Mouse (Mus musculus): ENCODE results near the gene Hbq1a. TPM values are rescaled to one million over a fixed set of nuclear protein-coding genes. Genes with fewer than 3 reads are reported as not detected.

Gene Hbq1a
- total RNA-seq, 2 experiments from 2014 or later, result not detected

GRCm38 (mm10) chr11:32321196-32321565, 21.3 kb downstream of the Hbq1a start:
- peak; percentile 57 to 79 for DNase-seq (ENCODE audit: low spot score in 2 of 2)

GRCm38 (mm10) chr11:32324609-32325008, 24.7 kb downstream of the Hbq1a start:
- DNase-seq (ENCODE audit: low spot score in 2 of 2), result peak; percentile 77 to 85

DNA sequence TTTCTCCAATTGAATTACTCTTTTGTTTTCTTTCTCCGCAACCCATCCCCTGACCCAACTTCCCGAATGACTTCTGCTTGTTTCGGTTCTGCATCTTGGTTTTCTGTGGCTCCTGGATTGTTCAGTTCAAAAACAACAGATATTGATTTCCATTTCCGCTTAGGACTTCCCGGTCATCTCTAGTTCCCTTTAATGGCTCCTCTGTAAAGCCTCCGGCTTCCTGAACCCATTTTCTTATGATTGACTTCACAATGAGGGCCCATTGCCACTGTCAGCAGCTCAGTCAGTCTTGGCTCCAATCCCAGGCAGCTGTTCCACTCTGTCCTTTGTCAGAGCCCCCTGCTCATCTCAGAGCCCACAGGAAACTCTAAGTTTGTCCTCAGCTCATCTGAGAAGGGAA, 31.2 kb downstream of the Hbq1a start:
- no peak for DNase-seq (ENCODE audit: low spot score in 2 of 2)

DNA sequence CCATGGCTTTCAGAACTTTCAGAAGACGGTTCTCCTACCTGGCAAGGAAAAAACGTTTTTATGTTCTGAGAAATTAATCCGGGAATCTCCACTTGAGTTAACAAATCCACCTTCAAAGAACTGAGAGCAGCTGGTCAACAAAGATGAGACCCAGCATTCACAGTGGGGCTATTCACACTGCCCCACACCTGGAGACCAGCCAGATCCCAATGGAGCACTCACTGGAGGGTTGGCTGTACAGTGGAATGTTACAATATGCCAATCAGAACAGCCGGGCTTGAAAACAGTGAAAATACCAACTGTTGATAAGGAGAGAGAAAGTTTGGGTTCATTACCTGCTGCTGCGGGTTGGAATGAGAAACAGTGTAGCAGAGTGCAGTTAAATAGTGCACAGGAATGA, 32.0 kb downstream of the Hbq1a start:
- DNase-seq (ENCODE audit: low spot score in 2 of 2), result no peak

DNA sequence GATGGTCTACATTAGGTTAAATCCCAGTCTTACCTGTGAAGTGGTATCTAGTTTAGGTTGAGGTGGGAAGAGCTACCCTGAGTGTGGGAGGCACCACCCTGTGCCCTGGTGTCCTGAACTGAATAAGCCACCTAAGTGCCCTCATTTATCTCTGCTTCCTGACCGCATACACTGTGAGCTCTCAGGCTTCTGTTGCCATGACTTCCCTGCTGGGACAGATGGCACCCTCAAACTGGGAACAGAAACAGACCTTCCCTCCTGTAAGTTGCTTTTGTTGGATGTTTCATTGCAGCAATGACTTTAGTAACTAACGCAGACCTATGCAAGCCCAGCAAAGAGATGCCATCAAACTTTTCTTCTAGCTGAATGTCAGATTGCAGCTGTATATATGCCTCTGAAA, 33.4 kb downstream of the Hbq1a start:
- no peak for DNase-seq (ENCODE audit: low spot score in 2 of 2)

DNA sequence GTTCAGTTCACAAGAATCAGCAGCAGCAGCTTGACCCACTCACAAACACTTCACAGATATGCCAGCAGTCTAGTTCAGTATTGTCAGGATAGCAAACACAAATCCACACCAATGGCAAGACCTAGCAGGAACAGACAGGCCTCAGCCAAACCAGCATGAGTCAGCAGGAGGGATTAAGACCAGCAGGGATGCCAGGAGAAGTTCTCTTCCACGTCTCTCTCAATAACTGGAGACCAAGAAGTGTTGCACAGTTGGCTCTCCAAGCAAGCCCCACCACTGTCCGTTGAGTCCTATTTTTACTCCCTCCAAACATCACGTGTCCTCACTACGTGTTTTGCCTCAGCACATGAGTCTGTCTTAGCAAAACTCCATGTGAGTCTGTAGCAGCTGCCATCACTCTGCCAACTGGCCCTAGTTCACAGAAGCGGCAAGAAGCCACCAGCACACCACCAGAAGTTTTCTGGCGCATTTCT, 36.6 kb downstream of the Hbq1a start:
- no peak for DNase-seq (ENCODE audit: low spot score in 2 of 2)

DNA sequence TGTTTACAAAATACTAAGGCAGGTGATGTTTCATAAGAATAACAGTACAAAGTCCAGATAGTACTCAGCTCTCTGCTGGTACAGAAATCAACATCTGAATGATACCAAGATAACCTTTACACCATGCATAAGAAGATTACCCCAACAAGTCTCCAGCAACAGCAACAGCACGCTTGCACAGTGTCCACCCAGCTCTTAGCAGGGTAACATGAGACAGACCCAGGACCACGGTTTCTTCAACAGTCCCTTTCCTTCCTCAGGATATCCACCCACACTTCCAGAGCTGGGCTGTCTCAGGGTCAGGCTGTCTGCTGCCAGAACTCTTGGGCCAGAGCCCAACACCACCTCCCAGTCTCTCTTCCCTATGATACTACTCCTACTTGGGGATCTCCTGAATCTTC, 39.3 kb downstream of the Hbq1a start:
- DNase-seq (ENCODE audit: low spot score in 2 of 2), result no peak

DNA sequence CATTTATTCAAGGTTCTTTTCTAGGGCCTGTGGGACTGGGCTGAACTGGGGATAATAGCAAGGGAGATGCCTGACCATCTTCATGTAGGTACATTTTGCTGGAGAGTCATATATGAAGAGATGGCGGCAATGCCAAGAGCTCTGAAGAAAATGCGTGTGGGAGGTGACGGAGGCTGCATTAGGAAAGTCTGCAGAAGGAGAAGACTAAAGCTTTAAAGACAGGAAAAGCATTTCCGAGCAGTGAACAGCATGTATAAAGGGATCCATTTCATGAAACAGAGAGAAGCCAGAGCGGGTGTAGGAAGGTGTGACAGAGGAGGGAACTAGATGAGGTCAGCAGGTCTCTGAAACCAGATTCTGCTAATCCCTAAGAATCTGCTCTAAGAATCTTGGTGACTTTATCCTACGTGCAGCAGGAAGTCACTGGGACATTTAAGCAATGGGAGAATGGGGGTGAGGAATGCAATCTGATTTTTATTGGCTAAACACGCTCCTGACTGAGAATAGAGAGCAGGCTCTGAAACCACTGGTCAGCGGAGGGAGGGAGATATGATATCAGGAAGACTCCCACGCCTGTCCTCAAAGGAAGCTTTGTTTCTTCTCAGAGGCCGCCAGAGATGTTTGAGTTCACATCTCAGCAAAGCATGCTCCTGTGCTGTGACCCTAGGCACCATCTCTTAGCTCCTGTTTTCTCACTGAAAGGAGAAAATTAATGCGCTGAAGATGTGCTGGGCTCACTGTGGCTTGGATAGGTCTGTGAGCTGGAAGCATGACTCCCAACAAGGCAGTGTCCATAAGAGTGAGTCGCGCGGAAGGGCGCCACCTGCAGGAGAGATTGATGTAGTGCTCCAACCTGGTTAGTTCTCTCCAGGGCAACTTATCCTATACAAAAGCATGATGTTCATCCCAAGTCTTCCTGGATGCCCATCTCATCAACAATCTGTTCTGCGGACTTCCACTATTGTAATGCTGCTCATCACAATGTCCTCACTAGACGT, 40.9 kb downstream of the Hbq1a start:
- DNase-seq (ENCODE audit: low spot score in 2 of 2), result peak in 1 of 2 experiments; percentile 57

DNA sequence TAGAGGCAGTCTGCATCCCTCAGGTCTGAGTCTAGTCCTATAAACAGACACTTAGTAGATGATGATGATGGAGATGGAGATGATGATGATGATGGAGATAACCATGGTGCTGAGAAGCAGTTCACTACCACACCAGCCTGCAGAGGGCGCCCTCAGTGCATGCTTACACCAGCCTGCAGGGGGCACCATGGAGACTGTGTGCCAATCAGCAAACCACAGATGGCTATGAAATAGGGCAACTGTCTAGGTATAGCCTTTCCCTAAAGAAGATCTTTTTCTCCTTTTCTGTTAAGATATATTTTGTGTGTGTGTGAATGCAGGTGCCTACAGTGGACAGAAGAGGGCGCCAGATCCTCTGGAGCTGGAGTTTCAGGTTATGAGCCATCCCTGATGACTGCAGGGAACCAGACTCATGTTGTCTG, 42.9 kb downstream of the Hbq1a start:
- DNase-seq (ENCODE audit: low spot score in 2 of 2), result no peak

GRCm38 (mm10) chr11:32343350-32343749, 43.5 kb downstream of the Hbq1a start:
- DNase-seq (ENCODE audit: low spot score in 2 of 2), result no peak

- DNase-seq (ENCODE audit: low spot score in 2 of 2), result no peak
These were observed 45.8 kb downstream of the Hbq1a start for GRCm38 (mm10) chr11:32345504-32346297.

GRCm38 (mm10) chr11:32347264-32347606, 47.4 kb downstream of the Hbq1a start:
- DNase-seq (ENCODE audit: low spot score in 2 of 2), result no peak

DNA sequence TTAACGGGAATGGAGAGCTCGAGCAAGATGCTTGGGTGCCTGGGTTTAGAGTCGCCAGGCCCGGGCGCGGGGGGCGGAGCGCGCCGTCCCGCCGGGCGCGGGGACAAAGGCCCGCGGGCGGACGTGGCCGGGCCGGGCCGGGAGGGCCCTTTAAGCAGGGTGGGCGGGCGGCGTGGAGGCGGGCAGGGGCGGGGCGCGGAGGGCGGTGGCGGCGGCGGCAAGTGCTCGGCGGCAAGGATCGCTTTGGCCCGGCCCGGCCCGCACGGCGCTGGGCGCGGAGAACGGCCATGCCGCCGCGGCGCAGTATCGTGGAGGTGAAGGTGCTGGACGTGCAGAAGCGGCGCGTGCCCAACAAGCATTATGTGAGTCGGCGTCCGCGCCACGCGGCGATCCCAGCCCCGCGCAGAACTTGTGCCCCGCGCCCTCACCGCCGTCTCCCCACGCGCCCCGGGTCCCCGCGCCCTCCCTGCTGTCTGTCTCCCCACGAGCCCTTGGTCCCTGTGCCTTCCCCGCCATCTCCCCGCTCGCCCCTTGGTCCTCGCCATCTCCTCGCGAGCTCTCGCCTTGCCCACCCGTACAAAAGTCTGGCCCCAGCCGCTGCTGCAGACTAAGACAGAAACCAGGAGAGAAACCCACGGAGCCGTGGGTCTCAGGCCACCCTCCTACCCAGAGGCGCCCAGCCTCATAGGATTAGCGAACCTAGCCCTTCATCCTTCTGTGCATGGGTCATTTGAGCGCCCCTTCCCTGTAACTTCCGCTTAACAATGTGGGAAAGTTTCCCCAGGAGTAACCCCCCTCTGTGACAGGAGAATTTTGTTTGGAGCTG, 48.0 kb downstream of the Hbq1a start, which contains the start of gene Sh3pxd2b:
Gene Sh3pxd2b (plus strand): TSS at position 214 of the 826 bp plus-strand sequence.
- DNase-seq (ENCODE audit: low spot score in 2 of 2), result peak; percentile 74 to 82

DNA sequence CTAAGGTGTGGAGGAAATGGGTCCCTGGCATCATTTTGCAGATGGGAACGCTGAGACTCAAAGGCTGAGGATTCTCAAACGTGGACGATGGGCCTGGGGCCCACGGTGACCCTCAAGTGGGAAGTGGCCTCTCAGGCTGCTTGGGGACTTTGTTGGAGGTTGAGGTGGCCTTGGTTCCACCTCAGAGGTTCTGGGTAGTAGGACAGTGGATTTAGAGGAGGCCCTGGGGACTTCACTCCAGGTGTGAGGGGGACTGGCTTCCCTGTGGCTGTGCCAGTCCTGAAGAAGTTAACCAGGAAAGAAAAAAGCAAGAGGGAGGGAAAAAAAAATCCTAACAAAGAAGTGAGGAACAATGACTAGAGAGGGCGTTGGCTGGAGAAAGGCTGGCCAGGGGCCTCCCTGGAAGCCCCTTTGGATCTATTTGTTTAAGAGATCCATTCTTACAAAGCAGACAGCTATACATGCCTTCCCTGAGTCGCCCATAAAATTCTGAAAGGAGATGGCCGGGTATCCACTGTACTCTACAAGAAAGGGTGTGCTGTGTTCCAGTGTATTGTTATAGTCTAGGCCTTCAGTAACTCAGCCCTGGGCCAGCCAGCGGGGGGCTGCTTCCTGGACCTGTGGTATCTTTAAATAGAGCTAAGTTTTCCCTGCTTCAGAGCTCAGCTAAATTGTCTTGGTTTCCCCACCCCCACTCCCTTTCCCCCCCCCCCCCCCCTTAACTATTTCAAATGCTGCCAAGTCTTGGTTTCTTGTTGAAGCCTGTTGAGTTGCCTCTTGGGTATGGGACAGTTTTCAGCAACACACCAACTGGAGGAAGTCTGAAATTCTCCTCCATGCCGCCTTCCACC, 48.8 kb downstream of the Hbq1a start:
- DNase-seq (ENCODE audit: low spot score in 2 of 2), result peak in 1 of 2 experiments; percentile 15

- peak in 1 of 2 experiments; percentile 52 for DNase-seq (ENCODE audit: low spot score in 2 of 2)
These were observed 49.5 kb downstream of the Hbq1a start for GRCm38 (mm10) chr11:32349284-32349953.
